ENCODE assay signal across 10 mouse cellular contexts in genomic region chr11:104451239-104451638, GRCm38 (mm10). TPM values are rescaled to one million over a fixed set of nuclear protein-coding genes. Genes with fewer than 3 reads are reported as not detected.
DNase-seq lines count a peak whose midpoint lies in the region; ATAC-seq and TF ChIP-seq lines count a peak whose summit lies in the region.
"Had no signal": no experiment of that assay in that cellular context is flagged by ENCODE, and none has a peak within 500 bp of the region (broad histone marks: within the 10 kb centered on the region; RNA-seq: fewer than 3 reads in every experiment).

No protein-coding gene starts in this region.

- peak; percentile 33; the same call in 1 of the 2 replicates for TF ChIP-seq CTCF in kidney, postnatal 0 days (IDR thresholded peaks at IDR 0.05; ENCODE audit: low read depth)
- peak; percentile 65 for TF ChIP-seq CTCF in Patski (IDR thresholded peaks at IDR 0.05)

- in situ Hi-C loops in Patski (cut with MboI; ENCODE audit: low pct_unique_long_range_greater_than_20kb) = loop anchor here (25.0 kb wide), 1 partner anchor 464 kb away; no protein-coding TSS in a partner anchor

- H3K9ac ChIP-seq in kidney, postnatal 0 days (ENCODE audit: low read depth, low read length) = no peak overlapping the region
- no peak overlapping the region for H3K9ac ChIP-seq in kidney, embryonic 14.5 days (ENCODE audit: low read depth, low read length)
- H3K9ac ChIP-seq: neural tube, embryonic 15.5 days had no signal

- 100% methylated on average over 1 of the region's 1 CpGs for WGBS in kidney, postnatal 0 days
- WGBS in kidney, embryonic 14.5 days = 90% methylated on average over 1 of the region's 1 CpGs

- no peaks in the 10 kb centered on the region for H3K36me3 ChIP-seq in kidney, postnatal 0 days (ENCODE audit: insufficient read depth, low read length)
- no peaks in the 10 kb centered on the region for H3K36me3 ChIP-seq in kidney, embryonic 14.5 days (ENCODE audit: control insufficient read depth, insufficient read depth, low read length)
- H3K36me3 ChIP-seq: neural tube, embryonic 15.5 days had no signal

- no peak for DNase-seq in kidney, postnatal 0 days (ENCODE audit: low spot score)
- peak; percentile 36 for DNase-seq in CD4-positive helper T cell, adult 2 months (ENCODE audit: low read depth, low spot score)
- no peak for DNase-seq in Patski (ENCODE audit: low read depth, low spot score)
- DNase-seq in urinary bladder, postnatal 36 days (ENCODE audit: low spot score in 2 of 2) = no peak
- DNase-seq in left cerebral cortex, postnatal 25 days (ENCODE audit: low spot score in 2 of 2) = no peak

- intact Hi-C loops in left cerebral cortex, postnatal 25 days (cut with DNase I) = no loop called here

- H3K4me3 ChIP-seq in kidney, postnatal 0 days (replicated peaks; ENCODE audit: low read depth, low read length) = no peak overlapping the region
- no peak overlapping the region for H3K4me3 ChIP-seq in kidney, embryonic 14.5 days (ENCODE audit: low read length)
- H3K4me3 ChIP-seq: heart, embryonic 10.5 days; neural tube, embryonic 15.5 days had no signal

- no peak for ATAC-seq in kidney, postnatal 0 days (replicated peaks; ENCODE audit: low FRiP score, low read depth)
- no peak for ATAC-seq in kidney, embryonic 14.5 days (ENCODE audit: low FRiP score, low TSS enrichment)
- no peak for ATAC-seq in Patski
- peak; percentile 71 for ATAC-seq in megakaryocyte, adult 5-6 weeks (ENCODE audit: poor library complexity, severe bottlenecking)

- no peaks in the 10 kb centered on the region for H3K27me3 ChIP-seq in kidney, postnatal 0 days (ENCODE audit: insufficient read depth, low read length)
- no peaks in the 10 kb centered on the region for H3K27me3 ChIP-seq in kidney, embryonic 14.5 days (ENCODE audit: control insufficient read depth, insufficient read depth, low read length)
- no peaks in the 10 kb centered on the region for H3K27me3 ChIP-seq in Patski
- H3K27me3 ChIP-seq: neural tube, embryonic 15.5 days had no signal

- H3K4me2 ChIP-seq in kidney, postnatal 0 days (ENCODE audit: low read length) = no peak overlapping the region
- H3K4me2 ChIP-seq in kidney, embryonic 14.5 days (replicated peaks; ENCODE audit: low read depth, low read length) = no peak overlapping the region
- H3K4me2 ChIP-seq: neural tube, embryonic 15.5 days had no signal

- POLR2A ChIA-PET in Patski (lab: Charles Lee) = interaction anchor here (0.6 to 0.7 kb wide), 2 partner anchors 87 to 1110 kb away, joined by 4 to 5 read pairs; no protein-coding TSS in a partner anchor

- no peaks in the 10 kb centered on the region for H3K4me1 ChIP-seq in kidney, postnatal 0 days (replicated peaks; ENCODE audit: insufficient read depth, low read length)
- no peaks in the 10 kb centered on the region for H3K4me1 ChIP-seq in kidney, embryonic 14.5 days (ENCODE audit: control insufficient read depth, insufficient read depth, low read length)
- H3K4me1 ChIP-seq: heart, embryonic 10.5 days; neural tube, embryonic 15.5 days had no signal

- H3K9me3 ChIP-seq in kidney, postnatal 0 days (replicated peaks; ENCODE audit: low read length) = no peaks in the 10 kb centered on the region
- H3K9me3 ChIP-seq in kidney, embryonic 14.5 days (ENCODE audit: control insufficient read depth, low read length) = no peaks in the 10 kb centered on the region
- H3K9me3 ChIP-seq: heart, embryonic 10.5 days; neural tube, embryonic 15.5 days had no signal

- no peak overlapping the region for H3K27ac ChIP-seq in kidney, postnatal 0 days
- no peak overlapping the region for H3K27ac ChIP-seq in kidney, embryonic 14.5 days (ENCODE audit: low read depth, low read length)
- H3K27ac ChIP-seq: heart, embryonic 10.5 days; macrophage; neural tube, embryonic 15.5 days had no signal

- CTCF ChIA-PET in Patski (lab: Charles Lee) = interaction anchor here (1.4 to 3.4 kb wide), 3 partner anchors 8 to 12 kb away, joined by 4 to 12 read pairs (median 4); no protein-coding TSS in a partner anchor

RNA-seq across cellular contexts. Expression of gene Kansl1, which starts 17.4 kb away (rescaled TPM):
- 17.1 and 17.5 TPM in 2 replicates for polyA plus RNA-seq in kidney, postnatal 0 days (2015; fragmentation: Nextera tagmentation; extraction: Ambion mirVana)
- polyA plus RNA-seq in kidney, embryonic 14.5 days (2014; fragmentation: Nextera tagmentation; extraction: Ambion mirVana) = 20.3 and 29.9 TPM in 2 replicates
- 52.2 TPM for polyA plus RNA-seq in Patski (2021)
- total RNA-seq in megakaryocyte, adult 5-6 weeks (2015) = 50.8 and 51.7 TPM in 2 replicates
- total RNA-seq in megakaryocyte, adult 5-6 weeks (2017) = 27.5 and 33.3 TPM in 2 replicates
- total RNA-seq in left cerebral cortex, postnatal 25 days (2021) = 10 to 100 TPM; 71.0 to 75.6 TPM
